Mouse (Mus musculus) cerebellum, postnatal 36 days (tissue): ENCODE data around the gene Cfap97d2.
"Not testable (repeated sequence)": the region's sequence is repeated elsewhere in the genome, so short reads cannot be mapped to it uniquely, and the experiment has no call there.

Source experiments
- DNase-seq, 2 experiments: peaks; one replicate each; pipeline ENCODE4 v3.0.0; 2021 to 2022; ENCODE audit warnings: mixed read lengths in 2 of 2

Gene Cfap97d2

DNA sequence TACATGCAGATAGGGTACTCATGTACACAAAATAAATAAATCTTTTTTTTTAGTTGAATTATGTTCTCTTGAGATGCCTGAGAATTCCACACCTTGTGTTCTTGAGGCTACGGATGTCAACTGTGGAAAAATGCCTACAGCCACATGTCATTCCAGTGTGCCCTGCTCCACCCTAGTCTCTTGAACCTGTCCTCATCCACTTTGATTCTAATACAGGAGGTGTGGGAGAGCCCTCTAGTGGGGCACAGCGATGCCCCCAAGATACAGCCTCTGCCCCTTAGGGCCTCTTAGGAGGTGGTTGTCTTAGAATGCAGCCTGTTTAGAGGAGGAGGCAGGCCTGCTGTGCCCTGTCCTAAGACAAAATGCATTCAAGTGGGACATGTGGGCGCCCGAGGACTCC, 17.7 kb upstream of the Cfap97d2 start:
- no peak for DNase-seq

DNA sequence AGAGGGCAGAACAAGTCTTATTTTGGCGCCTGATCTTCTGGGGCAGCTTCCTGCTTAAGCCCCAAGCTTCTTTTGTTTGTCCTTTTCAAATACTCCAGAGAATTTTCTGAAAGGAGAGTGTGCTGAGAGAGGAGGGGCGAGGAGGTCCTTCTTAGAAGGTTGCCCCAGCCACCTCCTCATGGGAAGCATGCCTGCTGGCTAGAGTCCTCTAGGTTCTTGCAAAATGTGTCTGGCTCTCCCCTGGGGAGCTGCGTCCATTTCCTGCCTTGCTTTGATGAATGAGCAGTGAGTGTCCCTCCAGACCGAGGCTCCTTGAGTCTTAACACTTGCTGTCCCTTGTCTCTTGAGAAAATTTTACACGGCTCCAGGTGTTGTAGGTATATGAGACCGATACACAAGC, 17.2 kb upstream of the Cfap97d2 start:
- DNase-seq = no peak

DNA sequence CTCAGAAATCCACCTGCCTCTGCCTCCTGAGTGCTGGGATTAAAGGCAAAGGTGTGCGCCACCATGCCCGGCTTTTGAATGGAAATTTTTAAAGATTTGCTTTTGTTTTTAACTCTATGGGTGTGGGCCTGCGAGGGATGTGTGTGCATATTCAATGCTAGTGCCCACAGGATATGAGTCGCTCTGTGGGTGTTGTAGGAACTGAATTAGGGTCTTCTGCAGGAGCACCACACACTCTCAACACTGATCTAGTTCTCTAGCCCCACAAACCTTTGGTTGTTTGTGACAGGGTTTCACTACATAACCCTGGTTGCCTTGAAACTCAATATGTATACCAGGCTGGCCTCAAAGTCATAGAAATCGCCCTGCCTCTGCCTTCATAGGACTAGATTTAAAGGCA, 16.4 kb upstream of the Cfap97d2 start:
- no peak for DNase-seq

DNA sequence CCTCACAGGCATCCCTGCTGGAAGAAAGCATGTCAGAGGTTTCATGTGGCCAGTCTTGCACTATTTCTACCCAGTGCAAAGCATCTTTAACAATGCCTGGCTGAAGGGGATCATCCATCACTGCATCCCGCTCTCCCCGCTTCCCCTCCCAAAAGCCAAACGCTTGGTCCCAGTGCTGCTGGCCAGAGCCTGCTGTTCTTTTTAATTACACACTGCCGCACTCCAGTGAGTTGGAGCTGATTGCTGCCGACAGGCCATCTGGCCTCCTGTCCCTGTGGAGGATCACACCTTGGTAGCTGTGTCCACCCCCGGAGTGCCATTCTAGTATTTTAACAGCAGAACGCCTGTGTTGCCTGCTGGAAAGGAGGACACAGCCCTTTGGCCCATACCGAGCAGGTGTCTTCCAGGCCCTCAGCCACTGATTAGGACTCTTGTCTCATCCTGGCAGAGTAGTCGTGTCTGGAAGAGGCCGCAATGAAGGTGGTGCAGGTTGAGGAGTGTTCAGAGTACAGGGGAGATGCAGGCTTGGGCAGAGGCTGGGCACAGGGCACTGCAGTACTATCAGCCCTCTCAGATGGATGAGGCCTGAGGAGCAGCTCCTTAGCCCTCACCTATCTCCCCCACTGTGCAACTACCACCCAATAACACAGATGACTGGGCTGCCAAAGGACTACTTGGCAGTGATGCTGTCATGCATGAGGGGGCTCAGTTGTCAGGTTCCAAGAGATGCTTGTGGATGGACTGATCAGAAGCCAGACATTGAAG, 13.2 kb upstream of the Cfap97d2 start:
- DNase-seq = peak; percentile 85

DNA sequence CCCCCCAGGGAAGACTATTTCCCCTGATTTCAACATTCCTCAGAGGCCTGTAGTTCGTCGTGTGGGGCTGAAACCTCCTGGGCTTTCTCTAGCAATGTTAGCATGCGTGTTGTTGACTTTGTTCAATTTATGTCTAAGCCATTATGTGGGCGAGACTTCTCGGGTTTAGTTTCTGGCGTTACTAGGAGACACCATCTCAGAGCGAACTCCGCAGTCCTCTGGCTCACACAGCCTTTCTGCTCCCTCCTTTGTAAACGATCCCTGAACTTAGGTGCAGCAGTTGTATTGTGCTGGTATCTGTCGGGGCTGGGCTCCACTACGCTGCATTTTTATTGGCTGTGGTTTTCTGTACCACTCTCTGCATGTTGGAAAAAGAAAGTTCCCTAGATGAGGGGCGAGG, 11.0 kb upstream of the Cfap97d2 start:
- DNase-seq = no peak

DNA sequence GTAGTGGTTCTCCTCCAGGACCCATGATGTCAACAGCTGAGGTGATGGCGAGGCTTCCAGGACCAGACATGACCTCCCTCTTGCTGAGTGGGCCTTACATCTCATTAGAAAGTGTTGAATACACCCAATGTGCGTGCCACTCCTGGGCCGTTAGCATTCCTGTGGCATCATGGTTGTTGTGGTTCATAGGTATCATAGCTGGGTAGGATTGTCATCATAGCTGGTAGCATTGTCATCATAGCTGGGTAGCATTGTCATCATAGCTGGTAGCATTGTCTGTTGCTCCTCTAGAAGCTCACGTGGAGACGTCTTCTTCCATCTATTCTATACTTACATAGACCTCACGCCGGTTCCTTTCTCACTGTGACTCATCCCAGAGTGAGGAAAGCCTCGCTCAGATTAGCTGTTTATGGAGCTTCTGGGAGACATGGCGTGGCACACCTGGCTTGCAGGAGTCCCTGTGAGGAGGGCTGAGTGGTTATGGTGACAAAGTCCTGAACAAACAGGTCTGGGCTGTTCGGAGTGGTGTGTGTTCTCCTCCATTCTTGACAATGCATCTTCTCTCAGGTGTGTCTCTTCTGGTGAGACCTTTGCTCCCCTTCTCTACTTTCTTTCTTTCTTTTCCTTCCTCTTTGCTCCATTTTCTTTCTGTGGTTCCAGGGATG, 10.4 kb upstream of the Cfap97d2 start:
- DNase-seq = no peak

DNA sequence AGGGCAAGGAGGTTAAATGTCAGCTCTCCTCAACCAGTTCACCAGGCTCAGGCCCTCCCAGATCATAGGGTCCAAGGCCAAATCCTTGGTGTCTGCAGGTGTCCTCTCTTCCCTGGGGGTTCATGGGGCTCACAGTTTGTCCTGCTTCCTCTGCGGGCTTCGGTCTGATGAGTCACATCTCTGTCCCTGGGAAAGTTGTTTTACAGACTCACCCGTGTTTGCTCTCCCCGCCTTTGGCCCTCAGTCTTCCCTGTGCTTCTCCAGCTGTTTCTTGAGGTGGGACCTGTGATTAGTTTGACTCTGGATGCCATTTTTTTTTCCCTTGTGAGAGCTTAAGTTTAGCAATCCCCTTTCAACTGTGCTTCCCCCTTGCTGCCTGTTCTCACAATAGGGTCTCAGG, 9.5 kb upstream of the Cfap97d2 start:
- DNase-seq = no peak

DNA sequence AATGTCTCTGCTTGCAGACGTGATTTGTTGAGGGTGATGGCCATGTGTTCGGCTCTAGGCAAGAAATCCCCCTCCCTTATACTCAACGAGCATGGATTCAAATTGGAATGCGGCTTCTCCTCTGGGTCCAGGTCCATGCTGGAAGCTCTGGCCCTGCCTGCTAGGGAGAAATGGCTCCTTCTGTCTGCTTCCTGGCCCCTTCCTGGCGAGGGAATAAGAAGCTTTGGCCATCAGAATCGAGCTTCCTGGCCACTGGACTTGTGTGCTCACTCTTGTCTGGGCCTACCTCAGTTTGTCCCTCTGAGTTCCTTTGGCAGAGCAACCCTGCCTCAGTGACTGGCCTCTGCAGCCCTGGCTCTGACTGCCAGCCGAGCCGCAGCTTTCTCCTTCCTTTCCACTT, 8.5 kb upstream of the Cfap97d2 start:
- DNase-seq = no peak

DNA sequence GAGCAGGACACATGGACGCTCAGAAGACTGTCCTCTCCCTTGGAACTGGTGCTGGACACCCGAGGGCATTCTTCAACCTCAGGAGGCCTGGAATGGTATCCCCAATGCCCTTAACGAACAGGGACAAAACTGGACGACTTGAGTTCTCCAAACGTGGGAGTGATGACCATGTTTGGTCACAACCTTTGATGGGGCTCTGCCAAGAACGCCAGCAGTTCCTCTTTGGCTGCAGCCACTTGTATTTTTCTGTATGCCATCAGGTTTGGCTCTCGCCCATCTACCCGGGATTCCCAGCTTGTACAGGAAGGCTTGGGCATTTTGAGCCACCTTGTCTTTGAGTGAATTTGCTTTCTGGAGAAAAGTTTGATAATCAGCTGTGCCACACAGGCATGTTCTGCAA, 8.0 kb upstream of the Cfap97d2 start:
- DNase-seq = peak; percentile 80

DNA sequence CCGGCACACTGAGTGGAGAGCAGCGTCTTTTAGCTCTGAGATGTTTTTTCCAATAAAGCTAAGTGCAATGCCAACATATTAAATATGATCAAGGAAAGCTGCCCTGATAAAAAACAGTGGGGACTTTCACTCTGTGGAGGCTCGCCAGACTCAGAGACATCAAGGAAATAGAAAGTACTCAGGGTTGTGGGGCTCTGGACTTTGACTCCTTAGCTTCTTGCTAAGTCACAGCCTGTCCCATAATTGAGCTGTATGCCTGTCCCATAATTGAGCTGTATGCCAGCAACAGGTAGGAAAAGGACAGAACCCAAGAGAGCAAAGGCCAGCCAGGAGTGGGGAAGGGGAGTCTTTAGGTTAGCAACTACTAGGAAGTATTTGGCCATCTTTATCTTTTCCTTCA, 7.4 kb upstream of the Cfap97d2 start:
- DNase-seq = no peak

DNA sequence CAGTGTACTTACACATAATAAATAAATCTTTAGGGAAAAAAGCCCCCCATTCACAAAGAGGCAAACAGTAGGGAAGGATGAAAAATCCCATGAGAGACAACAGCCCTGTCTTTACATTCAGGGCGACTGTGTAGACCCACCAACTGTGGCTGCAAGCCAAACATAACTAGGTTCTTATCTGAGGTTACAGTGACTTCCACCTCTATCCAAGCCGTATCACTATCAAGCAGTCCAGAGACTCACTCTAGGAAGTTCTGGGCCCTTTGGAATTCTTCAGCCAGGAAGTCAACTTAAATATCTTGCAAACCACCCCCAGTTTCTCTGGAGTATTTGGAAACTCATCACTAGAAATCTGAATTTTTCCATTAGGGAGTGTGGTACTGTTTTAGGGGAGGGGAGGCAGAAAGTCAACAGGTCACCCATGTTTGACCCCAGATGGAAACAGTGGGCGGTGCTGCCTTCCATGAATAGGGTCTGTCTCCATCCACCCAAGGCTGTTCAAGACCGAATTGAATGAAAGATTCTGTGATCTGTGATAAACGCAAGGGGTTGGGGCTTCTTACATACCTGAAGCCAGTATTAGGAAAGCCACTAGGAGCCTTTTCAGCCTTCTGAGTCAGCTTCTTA, 6.3 kb upstream of the Cfap97d2 start:
- DNase-seq = no peak

DNA sequence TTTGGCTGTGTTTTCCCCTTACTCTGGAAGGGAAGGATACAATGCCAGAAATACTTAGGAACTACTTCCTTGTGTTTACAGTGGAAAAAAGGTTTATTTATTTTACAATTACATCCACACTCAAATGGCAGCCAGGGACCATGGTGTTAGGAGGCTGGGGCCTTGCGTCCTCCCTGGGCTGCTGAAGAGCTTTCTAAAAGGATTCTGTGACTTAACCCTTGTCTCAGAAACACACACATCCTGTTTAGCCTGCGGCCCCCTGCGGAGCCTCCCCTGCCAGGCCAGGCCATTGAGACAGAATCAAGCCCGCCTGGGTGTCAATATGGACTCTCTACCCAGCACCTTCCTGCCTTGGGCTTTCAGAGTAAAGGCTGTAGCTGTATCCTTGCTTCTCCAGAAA, 2.9 kb upstream of the Cfap97d2 start:
- DNase-seq = no peak

DNA sequence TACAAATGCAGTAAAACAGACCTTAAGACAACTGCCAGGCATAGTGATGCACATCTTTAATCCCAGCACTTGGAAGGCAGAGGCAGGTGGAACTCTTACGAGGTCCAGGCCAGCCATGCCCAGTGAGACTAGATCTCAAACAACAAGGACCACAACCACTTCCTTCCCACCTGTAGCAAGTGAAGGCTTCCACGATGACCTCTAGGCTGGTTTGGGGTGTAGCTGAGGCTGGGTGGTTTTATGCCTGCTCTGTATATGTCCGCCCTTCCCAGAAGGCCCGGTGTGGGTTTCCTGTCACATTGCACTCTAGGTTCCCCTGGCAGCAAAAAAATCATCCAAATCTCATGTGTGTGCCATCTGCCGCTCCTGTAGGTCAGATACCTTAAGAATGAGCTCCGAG, 1.9 kb upstream of the Cfap97d2 start:
- DNase-seq = no peak

DNA sequence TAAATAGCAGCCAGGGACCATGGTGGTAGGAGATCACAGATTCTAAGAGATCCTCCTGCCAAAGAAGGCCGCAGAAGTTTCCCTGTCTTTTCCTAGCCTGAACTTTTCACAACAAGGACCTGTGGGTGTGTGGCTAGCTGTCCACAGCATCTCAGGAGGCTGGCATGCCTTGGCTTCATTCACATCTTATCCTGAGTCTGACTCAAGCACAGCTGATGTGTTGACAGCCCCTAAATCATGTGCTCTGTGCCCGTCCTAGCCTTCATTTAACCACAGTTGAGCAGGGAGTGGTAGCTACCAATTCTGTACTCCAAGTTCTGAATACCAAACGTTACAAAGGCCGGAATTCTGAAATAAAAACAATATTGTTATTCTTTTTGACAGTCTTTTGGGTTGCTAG, 1.4 kb upstream of the Cfap97d2 start:
- no peak for DNase-seq

DNA sequence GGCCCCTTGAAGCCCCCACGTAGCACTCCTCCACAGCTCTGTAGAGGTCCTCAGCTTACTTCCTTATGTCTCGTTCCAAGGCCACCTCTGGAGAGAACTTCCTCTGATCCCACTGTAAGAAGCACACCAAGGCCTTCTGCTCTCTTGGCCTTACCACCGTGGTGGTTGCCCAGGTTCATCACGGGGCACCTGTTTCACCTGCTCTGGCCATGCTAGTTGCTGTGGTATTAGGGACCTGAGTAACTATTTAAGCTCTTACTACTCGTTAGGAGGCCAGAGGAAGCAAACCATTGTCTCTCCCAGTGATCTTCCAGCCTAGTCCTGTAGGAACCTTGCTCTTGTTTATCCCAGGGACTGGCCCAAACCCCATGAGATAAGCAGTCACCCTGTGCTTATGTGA, 1.2 kb downstream of the Cfap97d2 start:
- no peak for DNase-seq

DNA sequence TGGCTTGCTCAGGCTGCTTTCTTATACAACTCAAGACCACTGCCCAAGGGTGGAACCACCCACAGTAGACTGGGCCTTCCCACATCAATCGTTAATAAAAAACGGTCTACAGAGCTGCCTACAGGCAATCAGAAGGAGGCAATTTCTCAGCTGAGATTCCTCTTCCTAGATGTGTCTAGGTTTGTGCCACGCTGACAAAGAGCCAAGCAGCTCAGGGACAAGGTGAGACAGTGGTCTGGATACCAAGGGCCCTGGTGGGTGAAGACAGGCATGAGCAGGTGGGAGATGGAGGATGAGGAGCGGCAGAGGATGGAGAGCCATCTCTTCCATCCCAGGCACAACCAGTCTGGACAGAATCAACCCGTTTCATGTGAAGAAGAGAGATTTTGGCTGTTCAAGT, 2.8 kb downstream of the Cfap97d2 start:
- no peak for DNase-seq

DNA sequence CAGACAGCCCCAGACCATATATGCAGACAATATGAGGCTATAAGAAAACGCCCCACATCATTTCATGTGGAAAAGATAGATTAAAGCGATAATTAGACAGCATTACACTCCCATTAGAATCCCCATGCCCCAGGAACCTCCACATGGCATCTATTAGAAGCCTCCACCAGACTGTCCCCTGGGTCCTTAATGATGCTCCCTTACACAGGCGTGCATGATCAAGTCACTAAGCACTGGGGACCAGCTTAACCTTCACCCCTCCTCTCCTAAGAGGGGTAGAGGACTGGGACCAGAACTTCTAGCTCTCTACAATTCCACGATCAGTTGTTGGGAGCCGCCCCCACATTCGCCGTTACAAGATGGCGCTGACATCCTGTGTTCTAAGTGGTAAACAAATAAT, 13.3 kb downstream of the Cfap97d2 start:
- no peak for DNase-seq

DNA sequence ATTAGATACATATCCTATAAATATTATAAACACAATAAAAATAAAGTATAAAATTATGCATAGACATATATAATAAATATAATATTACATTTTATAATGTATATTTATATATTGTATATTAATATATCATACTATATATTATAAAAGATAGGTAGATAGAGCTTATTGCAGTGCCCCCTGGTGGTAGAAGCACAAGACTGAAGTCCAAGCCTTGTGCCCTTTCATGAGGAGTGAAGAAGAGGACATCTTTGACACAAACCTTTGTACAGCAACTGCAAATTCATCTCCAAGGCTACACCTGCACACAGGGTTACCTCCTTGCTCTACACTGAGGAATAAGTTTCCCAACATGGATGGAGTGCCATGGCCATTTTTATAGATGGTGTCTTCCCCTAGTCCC, 20.0 kb downstream of the Cfap97d2 start:
- DNase-seq = peak; percentile 50 to 69

DNA sequence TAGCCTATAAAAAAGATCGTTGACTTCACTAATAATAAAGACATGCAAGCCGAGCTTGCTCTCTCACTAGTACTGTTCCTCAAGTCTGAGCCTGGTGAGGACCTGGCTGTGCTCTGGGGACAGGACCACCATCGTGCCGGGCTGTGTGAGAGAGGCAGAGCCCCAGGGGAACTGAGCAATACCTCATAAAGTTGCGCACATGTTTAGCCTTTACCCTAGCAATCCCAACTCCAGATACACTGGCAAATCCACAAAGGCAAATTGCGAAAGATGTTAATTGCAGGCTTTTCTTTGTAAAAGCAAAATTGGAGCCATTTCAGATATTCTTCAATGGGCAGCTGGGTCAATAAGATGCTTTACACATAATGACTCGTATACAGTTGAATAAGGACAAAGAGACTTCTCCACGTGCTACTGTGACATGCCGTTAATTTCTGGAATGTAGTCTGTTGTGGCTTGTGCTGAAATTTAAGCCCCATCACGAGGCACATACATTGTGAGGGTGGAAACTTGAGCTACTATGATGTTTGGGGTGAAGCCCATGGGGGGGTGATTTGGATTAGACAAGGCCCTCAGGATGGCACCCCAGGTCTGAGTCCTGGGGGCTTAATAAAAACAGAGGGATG, 21.9 kb downstream of the Cfap97d2 start:
- DNase-seq = no peak

DNA sequence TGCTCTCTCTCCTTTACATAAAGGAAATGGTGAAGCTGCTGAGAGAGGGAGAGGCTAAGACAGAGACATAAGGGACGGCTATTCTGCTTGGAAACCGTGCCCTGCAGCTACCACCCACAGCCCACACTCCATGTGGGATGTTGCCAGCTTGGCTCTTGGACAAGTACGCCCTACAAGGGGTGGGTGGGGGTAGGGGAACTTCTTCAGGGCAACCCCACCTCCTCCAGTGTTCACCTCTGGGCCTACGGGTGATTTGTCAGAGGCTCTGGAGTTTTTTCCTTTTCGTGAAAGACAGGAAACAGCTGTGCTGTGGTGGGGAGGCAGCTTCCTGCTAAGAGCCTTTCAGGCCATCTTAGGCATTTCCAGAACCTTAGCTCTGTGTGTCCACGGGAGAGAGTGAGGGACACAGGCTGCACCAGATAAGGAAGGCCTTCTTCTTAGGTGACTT, 34.7 kb downstream of the Cfap97d2 start:
- DNase-seq = no peak

DNA sequence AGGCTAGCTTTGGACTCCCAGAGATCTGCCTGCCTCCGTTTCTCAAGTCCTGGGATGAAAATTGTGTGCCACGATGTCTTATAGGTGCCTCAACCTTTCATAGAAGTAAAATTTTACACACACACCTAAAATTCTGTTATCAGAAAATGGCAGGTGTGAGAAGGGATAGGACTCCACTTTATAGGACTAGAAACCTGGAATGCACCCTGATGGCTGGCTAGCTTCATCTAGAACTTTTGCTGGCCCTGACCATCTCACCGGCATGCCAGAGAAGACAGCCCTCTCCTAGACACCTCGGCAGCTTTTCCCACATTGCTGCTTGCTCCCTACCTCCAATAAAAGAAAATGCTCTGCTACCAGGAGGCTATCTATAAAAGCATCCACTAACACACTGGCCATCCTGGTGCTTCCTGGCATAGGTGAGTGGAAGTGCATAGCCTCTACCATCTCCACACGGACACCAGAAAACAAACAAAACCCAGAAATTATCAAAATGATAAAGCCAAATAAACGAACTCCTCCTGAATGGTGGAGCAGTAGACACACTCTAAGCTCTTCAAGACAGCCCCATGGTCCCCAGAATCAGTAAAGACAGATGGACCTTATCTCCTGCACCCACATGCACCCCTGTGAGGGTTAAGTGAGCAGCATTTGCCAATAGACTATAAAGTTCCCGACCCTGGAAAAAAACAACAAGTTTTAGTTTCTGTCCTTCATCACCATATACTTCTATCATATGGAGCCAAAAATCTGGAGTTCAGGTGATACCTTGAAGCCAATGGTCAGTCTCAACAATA, 35.3 kb downstream of the Cfap97d2 start:
- no peak for DNase-seq

DNA sequence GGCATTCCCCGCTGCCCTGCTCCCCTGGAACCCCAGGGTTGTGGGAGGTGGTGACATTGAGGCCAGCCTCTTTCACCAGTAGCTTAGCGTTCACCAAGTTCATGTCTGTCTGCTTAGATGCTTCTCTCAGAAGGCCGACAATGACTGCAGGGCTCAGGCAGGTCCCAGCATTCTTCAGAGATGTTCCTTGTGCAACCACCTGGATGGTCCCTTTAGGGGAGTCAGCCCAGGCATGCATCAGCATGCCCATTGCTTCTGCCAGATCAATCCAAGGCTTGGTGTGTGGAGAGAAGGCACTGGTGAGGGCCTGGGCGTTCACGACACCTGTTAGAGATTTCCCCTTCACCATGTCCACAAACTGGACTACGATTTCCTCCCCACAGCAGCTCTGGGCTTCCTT, 40.5 kb downstream of the Cfap97d2 start:
- not testable (repeated sequence) for DNase-seq

DNA sequence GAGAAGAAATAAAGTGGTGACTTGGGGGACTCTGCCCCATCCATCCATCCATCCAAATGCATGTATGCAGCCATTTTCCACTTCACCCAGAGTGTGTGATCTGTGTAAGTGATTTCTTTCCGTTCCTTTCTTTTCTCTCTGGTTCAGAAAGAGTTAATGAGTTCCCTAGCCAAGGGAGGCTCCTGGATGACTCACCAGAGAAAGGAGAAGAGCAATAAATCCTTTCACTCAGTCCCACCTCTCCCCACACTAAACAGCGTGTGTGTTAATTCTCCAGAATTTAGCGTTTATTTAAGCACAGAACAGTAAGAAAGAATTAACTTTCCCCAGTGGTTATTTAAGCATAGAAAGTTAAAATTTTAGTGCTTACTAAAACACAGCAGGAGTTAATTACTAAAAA, 41.9 kb downstream of the Cfap97d2 start:
- DNase-seq = no peak
